In genomic region chr9:103845916-103846457, GRCm38 (mm10) we compare ENCODE assay signal across 22 mouse cellular contexts.
DNase-seq lines count a peak whose midpoint lies in the region; ATAC-seq and TF ChIP-seq lines count a peak whose summit lies in the region.
"Had no signal": no experiment of that assay in that cellular context is flagged by ENCODE, and none has a peak within 500 bp of the region (broad histone marks: within the 10 kb centered on the region; RNA-seq: fewer than 3 reads in every experiment).

No protein-coding gene starts in this region.

- no peak for TF ChIP-seq CTCF in hindbrain, postnatal 0 days (IDR thresholded peaks at IDR 0.05; ENCODE audit: low read depth)
- TF ChIP-seq CTCF in liver, postnatal 0 days (IDR thresholded peaks at IDR 0.05; ENCODE audit: low read depth) = no peak

- no peak for ATAC-seq in heart, embryonic 11.5 days (replicated peaks; ENCODE audit: insufficient number of reproducible peaks, low FRiP score, low TSS enrichment)
- ATAC-seq in hindbrain, postnatal 0 days = no peak
- ATAC-seq in liver, postnatal 0 days = no peak
- ATAC-seq: forebrain, embryonic 14.5 days; forebrain, postnatal 0 days had no signal

- no peak for TF ChIP-seq EP300 in liver, postnatal 0 days (IDR thresholded peaks at IDR 0.05; ENCODE audit: low read depth)

- H3K27me3 ChIP-seq in heart, embryonic 11.5 days (ENCODE audit: control insufficient read depth, insufficient read depth, low read length) = no peaks in the 10 kb centered on the region
- no peaks in the 10 kb centered on the region for H3K27me3 ChIP-seq in hindbrain, postnatal 0 days (ENCODE audit: insufficient read depth, low read length)
- no peaks in the 10 kb centered on the region for H3K27me3 ChIP-seq in liver, postnatal 0 days (ENCODE audit: insufficient read depth, low read length)
- H3K27me3 ChIP-seq: embryonic facial prominence, embryonic 12.5 days; embryonic facial prominence, embryonic 15.5 days; hindbrain, embryonic 12.5 days; hindbrain, embryonic 15.5 days had no signal

- H3K9me3 ChIP-seq in heart, embryonic 11.5 days (replicated peaks; ENCODE audit: control insufficient read depth, low read length) = no peaks in the 10 kb centered on the region
- no peaks in the 10 kb centered on the region for H3K9me3 ChIP-seq in hindbrain, postnatal 0 days (ENCODE audit: low read length)
- no peaks in the 10 kb centered on the region for H3K9me3 ChIP-seq in liver, postnatal 0 days (ENCODE audit: low read length)
- H3K9me3 ChIP-seq: embryonic facial prominence, embryonic 12.5 days; embryonic facial prominence, embryonic 15.5 days; heart, embryonic 10.5 days; hindbrain, embryonic 12.5 days; hindbrain, embryonic 15.5 days had no signal

- no peaks in the 10 kb centered on the region for H3K36me3 ChIP-seq in heart, embryonic 11.5 days (ENCODE audit: control insufficient read depth, insufficient read depth, low read length)
- no peaks in the 10 kb centered on the region for H3K36me3 ChIP-seq in hindbrain, postnatal 0 days (ENCODE audit: insufficient read depth, low read length)
- no peaks in the 10 kb centered on the region for H3K36me3 ChIP-seq in liver, postnatal 0 days (replicated peaks; ENCODE audit: insufficient read depth, low read length)
- H3K36me3 ChIP-seq: embryonic facial prominence, embryonic 12.5 days; embryonic facial prominence, embryonic 15.5 days; heart, embryonic 10.5 days; hindbrain, embryonic 12.5 days; hindbrain, embryonic 15.5 days had no signal

- H3K9ac ChIP-seq in heart, embryonic 11.5 days (ENCODE audit: low read depth, low read length) = no peak overlapping the region
- H3K9ac ChIP-seq in hindbrain, postnatal 0 days (replicated peaks; ENCODE audit: low read length) = no peak overlapping the region
- H3K9ac ChIP-seq in liver, postnatal 0 days (replicated peaks) = no peak overlapping the region
- H3K9ac ChIP-seq: embryonic facial prominence, embryonic 12.5 days; embryonic facial prominence, embryonic 15.5 days; forebrain, postnatal 0 days; hindbrain, embryonic 12.5 days; hindbrain, embryonic 15.5 days had no signal

- WGBS in heart, embryonic 11.5 days (ENCODE audit: insufficient replicate concordance) = 84% methylated on average over 6 of the region's 6 CpGs
- 78% methylated on average over 6 of the region's 6 CpGs for WGBS in hindbrain, postnatal 0 days
- WGBS in liver, postnatal 0 days (ENCODE audit: insufficient replicate concordance) = 70% methylated on average over 6 of the region's 6 CpGs

- peak; percentile 64 for DNase-seq in heart, adult 11 months
- DNase-seq in brain, adult 2 months (ENCODE audit: low read depth, low spot score) = peak; percentile 35
- peak; percentile 27 to 37 for DNase-seq in layer of hippocampus, adult 8-10 months (ENCODE audit: low spot score in 2 of 2)
- peak; percentile 44 to 54 for DNase-seq in layer of hippocampus, postnatal 36 days
- no peak for DNase-seq in hindbrain, postnatal 0 days (ENCODE audit: low spot score)
- DNase-seq in liver, postnatal 0 days = no peak
- DNase-seq: adrenal gland, postnatal 10 days; adrenal gland, postnatal 36 days; cerebellum, adult 11 months; cerebellum, adult 2 months; cerebellum, adult 9-11 months; cerebellum, postnatal 25 days; forebrain, postnatal 0 days; gastrocnemius, postnatal 25 days; heart, adult 2 months had no signal

- no peak overlapping the region for H3K27ac ChIP-seq in heart, embryonic 11.5 days (ENCODE audit: low read depth, low read length)
- H3K27ac ChIP-seq in hindbrain, postnatal 0 days = no peak overlapping the region
- H3K27ac ChIP-seq in liver, postnatal 0 days (ENCODE audit: low read depth) = no peak overlapping the region
- H3K27ac ChIP-seq: embryonic facial prominence, embryonic 12.5 days; embryonic facial prominence, embryonic 15.5 days; heart, adult 2 months; heart, embryonic 10.5 days; hindbrain, embryonic 12.5 days; hindbrain, embryonic 15.5 days had no signal

- no peak overlapping the region for H3K4me3 ChIP-seq in heart, embryonic 11.5 days (ENCODE audit: low read depth, low read length)
- H3K4me3 ChIP-seq in hindbrain, postnatal 0 days (ENCODE audit: low read length) = no peak overlapping the region
- H3K4me3 ChIP-seq in liver, postnatal 0 days (ENCODE audit: low read depth, low read length) = no peak overlapping the region
- H3K4me3 ChIP-seq: embryonic facial prominence, embryonic 12.5 days; embryonic facial prominence, embryonic 15.5 days; heart, adult 2 months; heart, embryonic 10.5 days; hindbrain, embryonic 12.5 days; hindbrain, embryonic 15.5 days had no signal

- no peak overlapping the region for H3K4me2 ChIP-seq in heart, embryonic 11.5 days
- H3K4me2 ChIP-seq in hindbrain, postnatal 0 days (ENCODE audit: low read depth, low read length) = no peak overlapping the region
- no peak overlapping the region for H3K4me2 ChIP-seq in liver, postnatal 0 days (ENCODE audit: low read depth, low read length)
- H3K4me2 ChIP-seq: embryonic facial prominence, embryonic 12.5 days; embryonic facial prominence, embryonic 15.5 days; hindbrain, embryonic 12.5 days; hindbrain, embryonic 15.5 days had no signal

- peaks cover 6% of the 10 kb centered on the region for H3K4me1 ChIP-seq in heart, embryonic 11.5 days (ENCODE audit: control insufficient read depth, insufficient read depth, low read length)
- no peaks in the 10 kb centered on the region for H3K4me1 ChIP-seq in hindbrain, postnatal 0 days (ENCODE audit: insufficient read depth, low read length)
- H3K4me1 ChIP-seq in liver, postnatal 0 days (ENCODE audit: insufficient read depth) = no peaks in the 10 kb centered on the region
- H3K4me1 ChIP-seq: embryonic facial prominence, embryonic 12.5 days; embryonic facial prominence, embryonic 15.5 days; hindbrain, embryonic 12.5 days; hindbrain, embryonic 15.5 days had no signal

Comparison
In these comparisons a context has a peak if more than half of its experiments do, and no peak if none do; other contexts are left out.
1. DNase-seq: peak in heart, adult 11 months (single experiment), brain, adult 2 months (single experiment), layer of hippocampus, adult 8-10 months (2 of 2) and layer of hippocampus, postnatal 36 days (2 of 2); none in hindbrain, postnatal 0 days (single experiment) and liver, postnatal 0 days (single experiment).